Mouse (Mus musculus) C2C12 (cell line): ENCODE measurements around the gene Ube2h. TPM values are rescaled to one million over a fixed set of nuclear protein-coding genes. Genes with fewer than 3 reads are reported as not detected.

ENCODE experiments used
- H3K27me3 ChIP-seq: one replicate; pipeline ENCODE4 v1.6.1; 2011; ENCODE audit not compliant: control insufficient read depth, insufficient read depth, insufficient read length
- H3K36me3 ChIP-seq: one replicate; pipeline ENCODE4 v1.6.1; 2011; ENCODE audit not compliant: control insufficient read depth, insufficient read depth
- H3K4me3 ChIP-seq: one replicate; pipeline ENCODE4 v1.5.1; 2011; ENCODE audit warnings: mild to moderate bottlenecking, control low read depth; ENCODE audit not compliant: poor library complexity, insufficient read depth, severe bottlenecking
- H3K79me2 ChIP-seq: one replicate; pipeline ENCODE4 v1.6.1; 2011; ENCODE audit not compliant: control insufficient read depth, insufficient read depth
- H3K79me3 ChIP-seq: one replicate; pipeline ENCODE4 v1.6.1; 2011; ENCODE audit warnings: low read depth, control low read depth
- H3ac ChIP-seq: one replicate; pipeline ENCODE3; 2011; ENCODE audit warnings: low read depth; ENCODE audit not compliant: control insufficient read depth, insufficient read length
- CEBPB ChIP-seq: IDR thresholded peaks from one replicate; pipeline ENCODE4 v1.6.1; 2011; ENCODE audit warnings: low read depth, mild to moderate bottlenecking, control low read depth, moderate library complexity
- CTCF ChIP-seq: IDR thresholded peaks from one replicate; pipeline ENCODE4 v1.5.1; 2011; ENCODE audit not compliant: control insufficient read depth, insufficient read depth, insufficient read length
- FOSL1 ChIP-seq: IDR thresholded peaks from one replicate; pipeline ENCODE4 v1.8.0; 2011; ENCODE audit warnings: mild to moderate bottlenecking, low read length; ENCODE audit not compliant: poor library complexity, insufficient read depth, severe bottlenecking
- MAX ChIP-seq: IDR thresholded peaks from one replicate; pipeline ENCODE4 v1.6.1; 2011; ENCODE audit warnings: mild to moderate bottlenecking, control low read depth
- MYOD1 ChIP-seq: IDR thresholded peaks from one replicate; pipeline ENCODE4 v1.6.1; 2011; ENCODE audit warnings: low read depth; ENCODE audit not compliant: control insufficient read depth, insufficient read length
- MYOG ChIP-seq: IDR thresholded peaks from one replicate; pipeline ENCODE4 v1.6.1; 2011; ENCODE audit not compliant: control insufficient read depth, insufficient read length; ENCODE audit errors: extremely low read depth
- USF1 ChIP-seq: IDR thresholded peaks from one replicate; pipeline ENCODE4 v1.6.1; 2011; ENCODE audit warnings: low read depth, mild to moderate bottlenecking, control low read depth, moderate library complexity
- polyA plus RNA-seq: library from polyadenylated mRNA; unstranded; fragments of >200 nt; fragmentation: generic; extraction: Trizol; gene quantifications from one replicate; pipeline ENCODE4 v1.2.1, GENCODE M21; 2012; ENCODE audit warnings: missing spikeins

Gene Ube2h
- polyA plus RNA-seq, 1 experiment, result 14.9 TPM

DNA sequence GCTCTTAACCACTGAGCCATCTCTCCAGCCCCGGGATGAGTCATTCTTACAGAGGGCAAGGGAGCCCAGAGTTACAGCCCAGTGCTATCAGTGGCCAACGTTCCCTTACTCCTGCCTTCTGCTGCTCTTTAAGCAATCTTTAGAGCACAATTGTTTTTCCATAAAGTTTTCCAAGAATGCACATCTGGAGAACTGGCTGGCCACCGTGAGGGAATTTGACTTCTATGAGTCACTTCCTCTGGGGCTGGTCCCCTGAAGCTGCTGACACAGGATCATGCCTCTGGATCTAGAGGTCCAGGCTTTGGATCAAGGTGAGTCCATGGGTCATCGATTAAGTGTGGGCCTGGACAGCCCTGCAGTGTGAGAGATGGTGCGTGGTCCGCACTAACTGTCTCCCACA, 39.7 kb upstream of the Ube2h start:
- Histone ChIP-seq H3ac (no peak overlapping the region), H3K4me3 (no peak overlapping the region), H3K27me3 (no peaks in the 10 kb centered on the region), H3K36me3 (no peaks in the 10 kb centered on the region), H3K79me3 (no peaks in the 10 kb centered on the region), H3K79me2 (no peaks in the 10 kb centered on the region)
- no peak for TF ChIP-seq MAX
- no peak for TF ChIP-seq CTCF
- no peak for TF ChIP-seq FOSL1
- no peak for TF ChIP-seq MYOG
- no peak for TF ChIP-seq USF1
- TF ChIP-seq CEBPB, result peak; percentile 36
- no peak for TF ChIP-seq MYOD1

DNA sequence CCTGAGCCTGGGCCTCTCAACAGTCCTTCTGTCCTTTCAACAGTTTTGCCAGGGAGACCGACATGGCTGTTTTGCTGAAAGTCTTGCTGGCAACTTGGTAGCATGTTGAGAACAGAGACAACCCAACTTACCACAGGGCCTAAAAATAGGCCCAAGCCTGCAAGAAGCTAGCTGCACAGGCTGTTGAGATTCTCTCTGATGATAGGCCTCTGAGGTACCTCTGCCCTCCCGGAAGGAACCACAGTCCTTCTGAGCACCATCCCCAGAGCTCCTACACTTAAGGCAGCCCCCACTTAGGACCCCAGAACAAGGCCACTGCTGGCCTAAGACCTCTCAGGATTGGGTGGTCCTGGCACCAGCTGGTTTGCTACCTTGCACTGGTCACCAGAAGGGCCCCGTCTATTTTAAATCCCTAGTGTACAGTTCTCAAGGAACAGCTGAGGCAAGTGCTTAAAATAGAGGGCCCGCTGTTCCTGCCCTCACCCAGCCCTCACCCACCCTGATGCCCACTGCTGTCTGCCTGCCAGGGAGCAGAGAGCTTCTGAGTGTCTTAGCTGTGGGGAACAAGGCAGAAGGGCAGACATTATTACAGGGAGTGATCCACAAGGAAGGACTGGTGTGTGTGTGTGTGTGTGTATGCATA, 36.0 kb upstream of the Ube2h start:
- TF ChIP-seq FOSL1, result no peak
- TF ChIP-seq CTCF, result no peak
- no peak for TF ChIP-seq USF1
- TF ChIP-seq CEBPB, result no peak
- no peak for TF ChIP-seq MYOD1
- no peak for TF ChIP-seq MYOG
- TF ChIP-seq MAX, result no peak
- H3K79me2 ChIP-seq, result no peaks in the 10 kb centered on the region
- no peaks in the 10 kb centered on the region for H3K79me3 ChIP-seq
- H3K4me3 ChIP-seq, result no peak overlapping the region
- H3ac ChIP-seq, result no peak overlapping the region
- no peaks in the 10 kb centered on the region for H3K27me3 ChIP-seq
- H3K36me3 ChIP-seq, result no peaks in the 10 kb centered on the region

DNA sequence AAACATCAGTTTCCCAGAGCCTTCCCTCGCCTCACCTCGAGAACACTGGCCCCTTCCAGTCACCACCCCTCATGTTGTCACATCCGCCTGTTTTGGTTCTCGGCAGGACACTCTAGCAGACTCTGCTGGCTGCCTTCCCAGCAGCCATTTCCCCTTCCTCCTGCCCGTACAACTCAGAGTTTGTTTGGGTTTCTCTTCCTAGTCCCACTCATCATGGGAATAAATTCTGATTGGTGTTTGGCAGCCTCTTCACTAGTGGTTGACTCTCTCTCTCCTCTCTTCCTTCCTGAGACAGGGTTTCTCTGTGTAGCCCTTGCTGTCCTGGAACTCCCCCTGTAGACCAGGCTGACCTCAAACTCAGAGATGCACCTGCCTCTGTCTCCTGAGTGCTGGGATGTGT, 32.6 kb upstream of the Ube2h start:
- H3ac ChIP-seq, result no peak overlapping the region
- no peaks in the 10 kb centered on the region for H3K36me3 ChIP-seq
- no peaks in the 10 kb centered on the region for H3K79me2 ChIP-seq
- no peak overlapping the region for H3K4me3 ChIP-seq
- H3K27me3 ChIP-seq, result no peaks in the 10 kb centered on the region
- no peaks in the 10 kb centered on the region for H3K79me3 ChIP-seq
- TF ChIP-seq CTCF (no peak), FOSL1 (no peak), MYOG (no peak), MYOD1 (no peak), MAX (no peak), USF1 (no peak), CEBPB (no peak)

DNA sequence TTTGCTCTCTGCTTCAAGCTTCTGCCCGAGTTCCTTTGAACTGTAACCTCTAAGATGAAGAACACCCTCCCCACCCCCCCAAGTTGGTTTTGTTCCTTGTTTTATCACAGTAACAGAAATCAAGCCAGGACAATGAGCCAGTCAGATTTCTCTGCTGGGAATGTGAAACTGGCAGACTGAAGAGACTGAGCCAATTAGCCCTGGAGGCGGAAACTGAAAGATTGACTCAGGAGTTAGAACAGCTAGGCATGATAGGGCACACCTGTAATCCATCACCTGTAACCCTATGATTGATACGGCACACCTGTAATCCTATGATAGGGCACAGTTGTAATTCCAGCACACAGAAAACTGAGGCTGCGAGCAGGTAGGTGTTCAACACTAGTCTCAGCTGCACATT, 27.9 kb upstream of the Ube2h start:
- Histone ChIP-seq H3K27me3 (no peaks in the 10 kb centered on the region), H3K36me3 (no peaks in the 10 kb centered on the region), H3ac (no peak overlapping the region), H3K79me3 (no peaks in the 10 kb centered on the region), H3K79me2 (no peaks in the 10 kb centered on the region), H3K4me3 (no peak overlapping the region)
- TF ChIP-seq CTCF (no peak), MYOD1 (no peak), MAX (no peak), FOSL1 (no peak)

DNA sequence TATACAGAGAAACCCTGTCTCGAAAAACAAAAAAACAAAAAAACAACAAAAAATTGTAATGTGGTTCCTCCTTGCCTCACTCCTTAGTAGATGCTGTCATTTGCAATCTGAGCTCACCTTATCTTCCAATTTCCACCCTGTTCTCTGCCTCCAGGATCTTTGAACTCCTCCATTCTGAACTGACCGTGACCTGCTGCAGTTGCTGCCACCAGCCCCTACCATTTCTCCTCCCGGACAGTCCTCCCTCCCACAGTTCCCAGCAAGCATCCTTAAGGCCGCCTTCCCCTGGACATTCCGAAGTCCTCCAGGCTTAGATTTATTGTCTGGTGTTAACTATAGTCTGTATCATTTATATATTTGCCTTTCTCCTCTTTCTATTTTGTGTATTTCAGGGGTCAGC, 26.4 kb upstream of the Ube2h start:
- no peak overlapping the region for H3ac ChIP-seq
- TF ChIP-seq MYOG (no peak), MYOD1 (no peak), USF1 (no peak), CEBPB (no peak), FOSL1 (no peak), CTCF (no peak), MAX (no peak)
- no peaks in the 10 kb centered on the region for H3K36me3 ChIP-seq
- H3K27me3 ChIP-seq, result no peaks in the 10 kb centered on the region
- H3K79me3 ChIP-seq, result no peaks in the 10 kb centered on the region
- no peak overlapping the region for H3K4me3 ChIP-seq
- no peaks in the 10 kb centered on the region for H3K79me2 ChIP-seq

DNA sequence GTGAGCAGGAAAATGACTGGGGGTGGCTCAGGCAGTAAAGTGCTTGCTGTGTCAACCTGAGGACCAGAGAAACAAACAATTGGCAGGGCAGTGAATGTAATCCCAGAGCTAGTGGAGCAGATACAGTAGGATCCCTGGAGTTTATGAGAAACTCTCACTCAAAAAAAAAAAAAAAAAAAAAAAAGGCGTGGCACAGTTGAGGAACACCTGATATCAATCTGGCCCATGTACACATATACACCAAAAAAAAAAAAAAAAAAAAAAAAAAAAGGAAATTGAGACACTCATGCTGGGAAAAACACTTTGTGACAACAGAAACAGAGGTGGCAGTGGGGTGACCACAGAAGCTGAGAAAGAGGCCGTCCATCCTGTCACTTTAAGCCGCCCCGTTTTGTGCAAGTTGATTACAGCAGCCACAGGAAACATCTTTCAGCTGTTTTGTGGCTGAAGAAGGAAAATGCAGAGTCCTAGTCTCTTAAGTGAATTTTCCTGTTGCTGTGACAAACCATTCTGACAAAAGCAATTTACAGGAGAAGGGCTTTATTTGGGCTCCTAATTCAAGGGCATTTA, 21.7 kb upstream of the Ube2h start:
- TF ChIP-seq CTCF, result no peak
- TF ChIP-seq MAX, result no peak
- no peak for TF ChIP-seq MYOG
- TF ChIP-seq USF1, result no peak
- TF ChIP-seq CEBPB, result no peak
- TF ChIP-seq FOSL1, result no peak
- TF ChIP-seq MYOD1, result no peak
- H3K79me2 ChIP-seq, result no peaks in the 10 kb centered on the region
- no peak overlapping the region for H3K4me3 ChIP-seq
- no peaks in the 10 kb centered on the region for H3K27me3 ChIP-seq
- H3K79me3 ChIP-seq, result no peaks in the 10 kb centered on the region
- no peak overlapping the region for H3ac ChIP-seq
- H3K36me3 ChIP-seq, result no peaks in the 10 kb centered on the region
